In genomic region chr3:102735031-102735558, GRCm38 (mm10) we compare ENCODE assay signal across 8 mouse cellular contexts. TPM values are rescaled to one million over a fixed set of nuclear protein-coding genes. Genes with fewer than 3 reads are reported as not detected.
A peak's percentile ranks its signal among the peaks of the same experiment; 100 is the strongest.
DNase-seq lines count a peak whose midpoint lies in the region; ATAC-seq lines count a peak whose summit lies in the region.

No protein-coding gene starts in this region.

- ATAC-seq in cerebellum, adult (ENCODE audit: insufficient number of reproducible peaks, low FRiP score, low TSS enrichment) = peak; percentile 53
- peak; percentile 78 for ATAC-seq in limb, embryonic 11.5 days (ENCODE audit: insufficient number of reproducible peaks, low FRiP score, low TSS enrichment, low read depth)

- 0 out of 2 replicates have a peak, but pooled peaks cover 2% of the 10 kb centered on the region for H3K27me3 ChIP-seq in limb, embryonic 11.5 days (ENCODE audit: control insufficient read depth, insufficient read depth, low read length)
- peaks cover 43% of the 10 kb centered on the region for H3K27me3 ChIP-seq in midbrain, embryonic 10.5 days (ENCODE audit: low read depth, poor library complexity, severe bottlenecking)

- peaks cover 2% of the 10 kb centered on the region; the same call in 1 of the 2 replicates for H3K4me1 ChIP-seq in limb, embryonic 11.5 days (ENCODE audit: control insufficient read depth, insufficient read depth, low read length)
- peaks cover 28% of the 10 kb centered on the region for H3K4me1 ChIP-seq in midbrain, embryonic 10.5 days

- H3K9ac ChIP-seq in limb, embryonic 11.5 days (ENCODE audit: low read length) = peak overlapping the region; percentile 71

- WGBS in limb, embryonic 11.5 days = 1% methylated on average over 33 of the region's 33 CpGs
- WGBS in midbrain, embryonic 10.5 days = under 1% methylated on average over 33 of the region's 33 CpGs

- intact Hi-C loops in gastrocnemius, postnatal 14 days (cut with DNase I; ENCODE audit: low total_unique reads) = no loop called here

- H3K4me3 ChIP-seq in limb, embryonic 11.5 days (ENCODE audit: low read depth, low read length) = peak overlapping the region; percentile 76
- peak overlapping the region; percentile 81 for H3K4me3 ChIP-seq in midbrain, embryonic 10.5 days

- peak overlapping the region; percentile 71 for H3K4me2 ChIP-seq in limb, embryonic 11.5 days (ENCODE audit: low read depth, severe bottlenecking)

- no peaks in the 10 kb centered on the region for H3K9me3 ChIP-seq in limb, embryonic 11.5 days (ENCODE audit: control insufficient read depth, low read length)
- no peaks in the 10 kb centered on the region for H3K9me3 ChIP-seq in midbrain, embryonic 10.5 days (replicated peaks)

- no peaks in the 10 kb centered on the region for H3K36me3 ChIP-seq in limb, embryonic 11.5 days (ENCODE audit: control insufficient read depth, insufficient read depth, low read length)
- no peaks in the 10 kb centered on the region for H3K36me3 ChIP-seq in midbrain, embryonic 10.5 days

- no peak for DNase-seq in cerebellum, adult 11 months
- peak; percentile 55 for DNase-seq in A20 (ENCODE audit: low read depth, low spot score)
- DNase-seq in cerebellum, adult 8-10 months = peak; percentile 28
- peak; percentile 50 for DNase-seq in gastrocnemius, postnatal 14 days
- DNase-seq in limb, embryonic 11.5 days (ENCODE audit: low spot score) = peak; percentile 63
- peak; percentile 53 for DNase-seq in midbrain, embryonic 10.5 days (ENCODE audit: low spot score)
- peak; percentile 61 for DNase-seq in testis, postnatal 10 days (ENCODE audit: low spot score)

- no peak overlapping the region for H3K27ac ChIP-seq in limb, embryonic 11.5 days (replicated peaks; ENCODE audit: low read depth, low read length)
- H3K27ac ChIP-seq in midbrain, embryonic 10.5 days (replicated peaks) = peak overlapping the region; percentile 88

RNA-seq across cellular contexts. Expression of gene Tspan2, which starts 0.8 kb away (rescaled TPM):
- total RNA-seq in gastrocnemius, postnatal 14 days (2021) = 10 to 100 TPM; 11.2 to 14.4 TPM
- polyA plus RNA-seq in limb, embryonic 11.5 days (2014; fragmentation: Nextera tagmentation; extraction: Ambion mirVana) = 6.5 and 7.1 TPM in 2 replicates
- 9.0 and 10.5 TPM in 2 replicates for polyA plus RNA-seq in midbrain, embryonic 10.5 days (2016; fragmentation: Nextera tagmentation; extraction: Ambion mirVana)

RNA-seq across cellular contexts. Expression of gene Tshb, which starts 47.4 kb away (rescaled TPM):
- total RNA-seq in gastrocnemius, postnatal 14 days (2021) = not detected
- polyA plus RNA-seq in limb, embryonic 11.5 days (2014; fragmentation: Nextera tagmentation; extraction: Ambion mirVana) = 0.07 TPM in 2 replicates
- 0.09 and 0.12 TPM in 2 replicates for polyA plus RNA-seq in midbrain, embryonic 10.5 days (2016; fragmentation: Nextera tagmentation; extraction: Ambion mirVana)
